ENCODE assay signal across 22 mouse cellular contexts in the genomic region with DNA sequence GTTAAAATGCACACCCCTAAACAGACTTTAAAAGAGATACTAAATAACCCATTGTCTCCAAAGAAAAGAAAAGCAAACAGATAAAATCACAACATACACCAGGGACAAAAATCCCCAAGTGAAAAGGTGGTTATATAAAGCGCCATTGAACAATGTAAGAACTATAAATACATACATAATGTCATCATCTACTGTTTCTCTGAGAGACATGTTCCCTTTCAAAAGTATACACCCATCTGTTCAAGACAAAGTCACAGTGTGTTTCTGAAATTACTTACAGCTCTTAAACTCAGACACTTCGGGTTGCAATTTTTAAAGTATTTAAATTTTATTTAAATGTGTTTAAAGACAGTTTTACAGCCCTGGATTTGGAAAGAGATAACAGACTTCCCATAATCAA.
A peak's percentile ranks its signal among the peaks of the same experiment; 100 is the strongest.
DNase-seq lines count a peak whose midpoint lies in the region; ATAC-seq and TF ChIP-seq lines count a peak whose summit lies in the region.
"Had no signal": no experiment of that assay in that cellular context is flagged by ENCODE, and none has a peak within 500 bp of the region (broad histone marks: within the 10 kb centered on the region; RNA-seq: fewer than 3 reads in every experiment).

No protein-coding gene starts in this region.

- no peaks in the 10 kb centered on the region for H3K27me3 ChIP-seq in forebrain, postnatal 0 days (ENCODE audit: insufficient read depth, low read length)
- H3K27me3 ChIP-seq in forebrain, embryonic 12.5 days: no peaks in the 10 kb centered on the region
- H3K27me3 ChIP-seq: heart, embryonic 15.5 days; hindbrain, embryonic 13.5 days had no signal

- no peak overlapping the region for H3K9ac ChIP-seq in forebrain, postnatal 0 days
- no peak overlapping the region for H3K9ac ChIP-seq in forebrain, embryonic 12.5 days
- H3K9ac ChIP-seq: heart, embryonic 15.5 days; hindbrain, embryonic 13.5 days had no signal

- H3K4me3 ChIP-seq in forebrain, postnatal 0 days (ENCODE audit: low read depth, low read length): no peak overlapping the region
- H3K4me3 ChIP-seq in forebrain, embryonic 12.5 days (replicated peaks): no peak overlapping the region
- H3K4me3 ChIP-seq: embryonic facial prominence, embryonic 10.5 days; heart, adult 2 months; heart, embryonic 15.5 days; hindbrain, embryonic 13.5 days had no signal

- no peaks in the 10 kb centered on the region for H3K9me3 ChIP-seq in forebrain, postnatal 0 days (ENCODE audit: low read length)
- no peaks in the 10 kb centered on the region for H3K9me3 ChIP-seq in forebrain, embryonic 12.5 days
- H3K9me3 ChIP-seq: embryonic facial prominence, embryonic 10.5 days; G1E; heart, embryonic 15.5 days; hindbrain, embryonic 13.5 days had no signal

- peak; percentile 48 for DNase-seq in forebrain, postnatal 0 days
- peak; percentile 20 for DNase-seq in layer of hippocampus, adult 9-10 months (ENCODE audit: low spot score)
- DNase-seq in layer of hippocampus, postnatal 36 days: no peak
- DNase-seq in right cerebral cortex, adult 18-20 months: peak; percentile 20
- DNase-seq in right cerebral cortex, postnatal 25 days: no peak
- DNase-seq: adrenal gland, adult 8-10 months; adrenal gland, postnatal 36 days; cerebellum, adult 11-12 months; cerebellum, adult 9-11 months; cerebellum, postnatal 36 days; gastrocnemius, postnatal 14 days; heart, adult 2 months; heart, postnatal 14 days; kidney, adult 11 months had no signal

- no peaks in the 10 kb centered on the region for H3K4me1 ChIP-seq in forebrain, postnatal 0 days (ENCODE audit: insufficient read depth)
- no peaks in the 10 kb centered on the region for H3K4me1 ChIP-seq in forebrain, embryonic 12.5 days
- H3K4me1 ChIP-seq: embryonic facial prominence, embryonic 10.5 days; heart, embryonic 15.5 days; hindbrain, embryonic 13.5 days had no signal

- H3K4me2 ChIP-seq in forebrain, postnatal 0 days (ENCODE audit: low read depth): no peak overlapping the region
- H3K4me2 ChIP-seq in forebrain, embryonic 12.5 days: no peak overlapping the region
- H3K4me2 ChIP-seq: heart, embryonic 11.5 days; heart, embryonic 15.5 days; hindbrain, embryonic 13.5 days had no signal

- peak; percentile 83 for ATAC-seq in forebrain, postnatal 0 days
- no peak for ATAC-seq in forebrain, embryonic 12.5 days (ENCODE audit: low FRiP score)
- no peak for ATAC-seq in CD4-positive, CD25-positive, alpha-beta regulatory T cell, adult 4 months
- ATAC-seq: hindbrain, postnatal 0 days had no signal

- no peaks in the 10 kb centered on the region for H3K36me3 ChIP-seq in forebrain, postnatal 0 days (ENCODE audit: insufficient read depth)
- H3K36me3 ChIP-seq in forebrain, embryonic 12.5 days (replicated peaks): no peaks in the 10 kb centered on the region
- H3K36me3 ChIP-seq: embryonic facial prominence, embryonic 10.5 days; G1E; heart, embryonic 15.5 days; hindbrain, embryonic 13.5 days had no signal

- WGBS in forebrain, postnatal 0 days: 56% methylated on average over 2 of the region's 2 CpGs
- 92% methylated on average over 2 of the region's 2 CpGs for WGBS in forebrain, embryonic 12.5 days

- peak overlapping the region; percentile 70; the same call in 1 of the 2 replicates for H3K27ac ChIP-seq in forebrain, postnatal 0 days (ENCODE audit: low read depth, low read length)
- no peak overlapping the region for H3K27ac ChIP-seq in forebrain, embryonic 12.5 days
- H3K27ac ChIP-seq: embryonic facial prominence, embryonic 10.5 days; heart, adult 2 months; heart, embryonic 15.5 days; hindbrain, embryonic 13.5 days; hindbrain, postnatal 0 days had no signal

- TF ChIP-seq CTCF in forebrain, postnatal 0 days (IDR thresholded peaks at IDR 0.05; ENCODE audit: low read depth): no peak

Comparison
In these comparisons a context has a peak if more than half of its experiments do, and no peak if none do; other contexts are left out.
1. DNase-seq: peak in forebrain, postnatal 0 days (single experiment), layer of hippocampus, adult 9-10 months (single experiment) and right cerebral cortex, adult 18-20 months (single experiment); none in layer of hippocampus, postnatal 36 days (0 of 2) and right cerebral cortex, postnatal 25 days (single experiment).